Mouse (Mus musculus) brain, embryonic 14.5 days (tissue): ENCODE measurements around the gene Ttbk1.

Experiments
- CTCF ChIP-seq: fragments of 200-500 bp; IDR thresholded peaks from 2 replicates; pipeline ENCODE4 v1.5.1; 2012; ENCODE audit warnings: inconsistent platforms, mild to moderate bottlenecking, moderate library complexity, borderline replicate concordance; ENCODE audit not compliant: insufficient read depth, insufficient read length; ENCODE audit errors: extremely low read depth
- POLR2A ChIP-seq: fragments of 200-500 bp; IDR thresholded peaks from 2 replicates; pipeline ENCODE4 v1.6.1; 2012; ENCODE audit warnings: mild to moderate bottlenecking, inconsistent platforms, borderline replicate concordance; ENCODE audit not compliant: poor library complexity, insufficient read depth, insufficient read length, severe bottlenecking; ENCODE audit errors: extremely low read depth

DNA sequence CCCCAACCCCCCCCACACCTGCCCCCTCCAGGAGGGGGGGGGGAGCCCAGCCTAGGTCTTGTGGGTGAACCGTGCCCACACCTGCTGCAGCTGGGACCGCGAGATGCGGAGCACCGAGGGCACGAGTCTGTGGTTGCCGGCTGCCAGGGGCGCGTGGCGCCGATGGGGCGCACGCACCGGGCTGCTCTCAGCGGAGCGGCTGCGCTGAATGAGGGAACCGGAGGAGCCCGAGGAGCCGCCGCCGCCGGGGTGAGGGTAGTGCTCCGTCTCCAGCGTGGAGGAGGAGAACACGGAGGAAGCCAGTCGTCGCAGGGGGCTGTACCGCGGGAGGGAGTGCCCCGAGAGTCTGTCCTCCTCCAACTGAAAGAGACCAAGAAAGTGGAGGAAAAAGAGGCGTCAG is 26.8 kb downstream of the Ttbk1 start:
- TF ChIP-seq CTCF (no peak), POLR2A (no peak)
